Mouse (Mus musculus) CH12.LX (cell line): ENCODE data around the gene Sult1a1.
"Not testable (repeated sequence)": the region's sequence is repeated elsewhere in the genome, so short reads cannot be mapped to it uniquely, and the experiment has no call there.

Experiments
- BHLHE40 ChIP-seq: IDR thresholded peaks from 2 replicates; pipeline ENCODE4 v1.6.1; 2011; ENCODE audit warnings: mild to moderate bottlenecking, low read depth, low read length, improper control_type of control experiment
- CTCF ChIP-seq, 2 experiments: IDR thresholded peaks in 1 of 2; conservative IDR thresholded peaks in 1 of 2; 2 replicates each; pipeline ENCODE4 v1.5.1; 2011 to 2012; ENCODE audit warnings: low read depth in 2 of 2, low read length in 2 of 2, improper control_type of control experiment in 1 of 2, inconsistent platforms in 1 of 2, mild to moderate bottlenecking in 1 of 2, moderate library complexity in 1 of 2
- EP300 ChIP-seq: IDR thresholded peaks from 2 replicates; pipeline ENCODE4 v1.6.1; 2011; ENCODE audit warnings: low read length, improper control_type of control experiment
- IRF4 ChIP-seq: IDR thresholded peaks from 2 replicates; pipeline ENCODE4 v1.6.1; 2014; ENCODE audit warnings: low read depth, mild to moderate bottlenecking, inconsistent platforms, low read length, improper control_type of control experiment
- MAX ChIP-seq: IDR thresholded peaks from 2 replicates; pipeline ENCODE4 v1.6.1; 2011; ENCODE audit warnings: low read length, improper control_type of control experiment
- RCOR1 ChIP-seq: conservative IDR thresholded peaks from 2 replicates; pipeline ENCODE4 v1.6.1; 2012; ENCODE audit warnings: low read depth, mild to moderate bottlenecking, inconsistent platforms, low read length, improper control_type of control experiment
- SMC3 ChIP-seq: IDR thresholded peaks from 2 replicates; pipeline ENCODE4 v1.6.1; 2011; ENCODE audit warnings: low read depth, low read length, improper control_type of control experiment
- USF1 ChIP-seq: IDR thresholded peaks from 2 replicates; pipeline ENCODE4 v1.6.1; 2014; ENCODE audit warnings: low read depth, mild to moderate bottlenecking, inconsistent platforms, low read length, improper control_type of control experiment

- TF ChIP-seq BHLHE40, RCOR1, MAX, EP300, USF1: not testable (repeated sequence)
- TF ChIP-seq IRF4 (0 out of 2 replicates have a peak, but pooled peaks have one; percentile 17), SMC3 (peak; percentile 48), CTCF (conservative IDR thresholded peaks at IDR 0.05 in 1 of 2, IDR thresholded peaks at IDR 0.05 in 1 of 2; ENCODE audit: low read depth in 2 of 2, low read length in 2 of 2) (peak in 1 of 2 experiments; percentile 76; a peak in 2 of 4 replicates)
Measured at GRCm38 (mm10) chr7:126643244-126643617, 33.0 kb downstream of the Sult1a1 start.
